ENCODE assay signal across 21 mouse cellular contexts in the genomic region with DNA sequence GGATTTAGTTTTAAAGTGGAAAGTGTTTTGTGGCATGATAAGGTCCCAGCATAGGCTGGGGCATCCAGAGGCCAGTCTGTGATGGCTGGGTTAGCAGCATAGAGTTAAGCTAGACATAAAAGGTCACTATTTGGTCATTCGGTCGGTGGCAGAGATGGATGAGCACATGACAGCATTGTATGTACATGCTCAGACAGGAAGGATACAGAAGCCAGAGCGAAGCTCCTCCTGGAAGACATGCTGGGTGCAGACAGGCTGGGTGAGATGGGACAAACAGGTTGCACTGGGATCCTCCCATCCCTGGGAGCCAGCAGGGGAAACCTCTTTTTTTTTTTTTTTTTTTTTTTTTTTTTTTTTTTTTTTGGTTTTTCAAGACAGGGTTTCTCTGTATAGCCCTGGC. TPM values are rescaled to one million over a fixed set of nuclear protein-coding genes. Genes with fewer than 3 reads are reported as not detected.
A peak's percentile ranks its signal among the peaks of the same experiment; 100 is the strongest.
DNase-seq lines count a peak whose midpoint lies in the region; ATAC-seq and TF ChIP-seq lines count a peak whose summit lies in the region.
"Had no signal": no experiment of that assay in that cellular context is flagged by ENCODE, and none has a peak within 500 bp of the region (broad histone marks: within the 10 kb centered on the region; RNA-seq: fewer than 3 reads in every experiment).

No protein-coding gene starts in this region.

- no peak overlapping the region for H3K4me3 ChIP-seq in liver, postnatal 0 days (ENCODE audit: low read depth, low read length)
- peak overlapping the region; percentile 64 for H3K4me3 ChIP-seq in megakaryocyte, embryonic 14.5 days (replicated peaks)
- H3K4me3 ChIP-seq in bone marrow macrophage, adult 2 months (ENCODE audit: insufficient read depth, low read length) = no peak overlapping the region
- H3K4me3 ChIP-seq: embryonic facial prominence, embryonic 15.5 days; erythroblast, embryonic 14.5 days; forebrain, embryonic 10.5 days; heart, embryonic 13.5 days; hindbrain, embryonic 12.5 days had no signal

- no peaks in the 10 kb centered on the region for H3K9me3 ChIP-seq in liver, postnatal 0 days (ENCODE audit: low read length)
- no peaks in the 10 kb centered on the region for H3K9me3 ChIP-seq in megakaryocyte, embryonic 14.5 days
- H3K9me3 ChIP-seq: embryonic facial prominence, embryonic 15.5 days; heart, embryonic 13.5 days; hindbrain, embryonic 12.5 days had no signal

- TF ChIP-seq EP300 in liver, postnatal 0 days (IDR thresholded peaks at IDR 0.05; ENCODE audit: low read depth) = no peak

- no peak for DNase-seq in liver, postnatal 0 days
- DNase-seq in liver = no peak
- no peak for DNase-seq in layer of hippocampus, adult 9-11 months
- DNase-seq in kidney, adult 9 months = no peak
- DNase-seq: adrenal gland, postnatal 14 days; cerebellum, adult 8-10 months; cerebellum, postnatal 14 days; embryo, embryonic 11 days; gastrocnemius, postnatal 36 days; heart, postnatal 36 days had no signal

- no peak for TF ChIP-seq POLR2A in bone marrow macrophage, adult 2 months (IDR thresholded peaks at IDR 0.05; ENCODE audit: borderline replicate concordance, low read depth, low read length)

- 66% methylated on average over 3 of the region's 3 CpGs for WGBS in liver, postnatal 0 days (ENCODE audit: insufficient replicate concordance)

- peaks cover 17% of the 10 kb centered on the region for H3K4me1 ChIP-seq in liver, postnatal 0 days (ENCODE audit: insufficient read depth)
- peaks cover 77% of the 10 kb centered on the region for H3K4me1 ChIP-seq in megakaryocyte, embryonic 14.5 days
- peaks cover 47% of the 10 kb centered on the region for H3K4me1 ChIP-seq in bone marrow macrophage, adult 2 months (ENCODE audit: control insufficient read depth, insufficient read depth, low read length)

- H3K27me3 ChIP-seq in liver, postnatal 0 days (ENCODE audit: insufficient read depth, low read length) = no peaks in the 10 kb centered on the region
- H3K27me3 ChIP-seq in megakaryocyte, embryonic 14.5 days (replicated peaks) = no peaks in the 10 kb centered on the region
- H3K27me3 ChIP-seq: embryonic facial prominence, embryonic 15.5 days; hindbrain, embryonic 12.5 days; Patski had no signal

- no peak for TF ChIP-seq CTCF in liver, postnatal 0 days (IDR thresholded peaks at IDR 0.05; ENCODE audit: low read depth)
- TF ChIP-seq CTCF in bone marrow macrophage, adult 2 months (IDR thresholded peaks at IDR 0.05; ENCODE audit: low read depth, low read length) = no peak

- H3K9ac ChIP-seq in liver, postnatal 0 days (replicated peaks) = no peak overlapping the region
- H3K9ac ChIP-seq: embryonic facial prominence, embryonic 15.5 days; hindbrain, embryonic 12.5 days had no signal

- no peak for ATAC-seq in liver, postnatal 0 days
- no peak for ATAC-seq in megakaryocyte, adult 5-6 weeks (ENCODE audit: poor library complexity, severe bottlenecking)
- ATAC-seq: forebrain, embryonic 14.5 days; hindbrain, embryonic 16.5 days; Patski had no signal

- peak overlapping the region; percentile 65 for H3K27ac ChIP-seq in liver, postnatal 0 days (ENCODE audit: low read depth)
- peak overlapping the region; percentile 78 for H3K27ac ChIP-seq in bone marrow macrophage, adult 2 months (ENCODE audit: insufficient read depth, low read depth, low read length)
- H3K27ac ChIP-seq: embryonic facial prominence, embryonic 15.5 days; forebrain, embryonic 10.5 days; heart, embryonic 13.5 days; hindbrain, embryonic 12.5 days had no signal

- H3K4me2 ChIP-seq in liver, postnatal 0 days (ENCODE audit: low read depth, low read length) = no peak overlapping the region
- H3K4me2 ChIP-seq: embryonic facial prominence, embryonic 15.5 days; heart, embryonic 13.5 days; hindbrain, embryonic 12.5 days had no signal

- no peaks in the 10 kb centered on the region for H3K36me3 ChIP-seq in liver, postnatal 0 days (replicated peaks; ENCODE audit: insufficient read depth, low read length)
- H3K36me3 ChIP-seq in megakaryocyte, embryonic 14.5 days (replicated peaks; ENCODE audit: low read length) = peaks cover 16% of the 10 kb centered on the region
- H3K36me3 ChIP-seq: embryonic facial prominence, embryonic 15.5 days; forebrain, embryonic 10.5 days; heart, embryonic 13.5 days; hindbrain, embryonic 12.5 days had no signal

RNA-seq across cellular contexts. Expression of a gene that starts 6.0 kb away (rescaled TPM):
- 5.5 and 6.1 TPM in 2 replicates for polyA plus RNA-seq in liver, postnatal 0 days (2015; fragmentation: Nextera tagmentation; extraction: Ambion mirVana)
- 52.5 and 70.1 TPM in 2 replicates for polyA plus RNA-seq in megakaryocyte, embryonic 14.5 days (2012; ENCODE audit: insufficient read depth, low replicate concordance)
- total RNA-seq in megakaryocyte, adult 5-6 weeks (2015) = 22.7 and 24.4 TPM in 2 replicates
- total RNA-seq in megakaryocyte, adult 5-6 weeks (2017) = 35.4 and 41.2 TPM in 2 replicates
- 103 and 111 TPM in 2 replicates for polyA plus RNA-seq in bone marrow macrophage, adult 2 months (2012; ENCODE audit: insufficient read depth, insufficient read length, missing spikeins)

RNA-seq across cellular contexts. Expression of a gene that starts 22.3 kb away (rescaled TPM):
- polyA plus RNA-seq in liver, postnatal 0 days (2015; fragmentation: Nextera tagmentation; extraction: Ambion mirVana) = 6.0 and 6.4 TPM in 2 replicates
- 14.3 and 16.7 TPM in 2 replicates for polyA plus RNA-seq in megakaryocyte, embryonic 14.5 days (2012; ENCODE audit: insufficient read depth, low replicate concordance)
- 12.9 and 13.3 TPM in 2 replicates for total RNA-seq in megakaryocyte, adult 5-6 weeks (2015)
- total RNA-seq in megakaryocyte, adult 5-6 weeks (2017) = 19.0 and 24.1 TPM in 2 replicates
- 37.2 and 39.8 TPM in 2 replicates for polyA plus RNA-seq in bone marrow macrophage, adult 2 months (2012; ENCODE audit: insufficient read depth, insufficient read length, missing spikeins)
